Mouse (Mus musculus): Measurements from ENCODE around the gene Cct3.

GRCm38 (mm10) chr3:88334029-88334658, 37.2 kb downstream of the Cct3 start:
- no peak for TF ChIP-seq CTCF (conservative IDR thresholded peaks at IDR 0.05; ENCODE audit: insufficient read depth, insufficient read length, low read depth, low read length)
- no peak for TF ChIP-seq POLR2A (IDR thresholded peaks at IDR 0.05; ENCODE audit: low read depth, low read length)

Data from kidney, adult 2 months (tissue).